Mouse (Mus musculus) forebrain, embryonic 12.5 days (tissue): ENCODE measurements at regions not wholly inside any gene's neighbourhood (a gene's known extent, or its start where the extent isn't known, plus 50 kb on each side); places are given as distances from the start of the nearest gene placed in this dataset.

Source experiments
- ATAC-seq: fragments of 200-750 bp; cut with Nextera tagmentation; 2 replicates; pipeline ENCODE4 v1.8.0; 2017; ENCODE audit warnings: moderate TSS enrichment; ENCODE audit not compliant: low FRiP score
- H3K27ac ChIP-seq: fragments of 300-500 bp; sonication (generic); 2 replicates; pipeline ENCODE4 v1.5.1; 2016; ENCODE audit warnings: mild to moderate bottlenecking
- H3K27me3 ChIP-seq: fragments of 300-500 bp; sonication (generic); 2 replicates; pipeline ENCODE4 v1.6.1; 2016; ENCODE audit warnings: mild to moderate bottlenecking
- H3K36me3 ChIP-seq: fragments of 300-500 bp; sonication (generic); replicated peaks from 2 replicates; pipeline ENCODE4 v1.6.1; 2016; ENCODE audit warnings: mild to moderate bottlenecking
- H3K4me1 ChIP-seq: fragments of 300-500 bp; sonication (generic); 2 replicates; pipeline ENCODE4 v1.6.1; 2016
- H3K4me2 ChIP-seq: fragments of 300-500 bp; sonication (generic); 2 replicates; pipeline ENCODE4 v1.6.1; 2016; ENCODE audit warnings: mild to moderate bottlenecking, moderate library complexity
- H3K4me3 ChIP-seq: fragments of 300-500 bp; sonication (generic); replicated peaks from 2 replicates; pipeline ENCODE4 v1.5.1; 2016; ENCODE audit warnings: mild to moderate bottlenecking
- H3K9ac ChIP-seq: fragments of 300-500 bp; sonication (generic); 2 replicates; pipeline ENCODE4 v1.6.1; 2016; ENCODE audit warnings: mild to moderate bottlenecking
- H3K9me3 ChIP-seq: fragments of 300-500 bp; sonication (generic); 2 replicates; pipeline ENCODE4 v1.6.1; 2016
- WGBS: fragments of 180-500 bp; shearing (Covaris S2); methylation state at CpG from one replicate; pipeline ENCODE4 v1.1.7; 2016; 5-methylcytosine and 5-hydroxymethylcytosine counted together

- H3K4me3 ChIP-seq, result no peak overlapping the region
- peaks cover 13% of the 10 kb centered on the region for H3K4me1 ChIP-seq
- H3K9me3 ChIP-seq, result no peaks in the 10 kb centered on the region
- no peak overlapping the region for H3K4me2 ChIP-seq
- no peak overlapping the region for H3K9ac ChIP-seq
- ATAC-seq, result no peak
- H3K27me3 ChIP-seq, result no peaks in the 10 kb centered on the region
- H3K27ac ChIP-seq, result no peak overlapping the region
- 52% methylated on average over 4 of the region's 4 CpGs for WGBS
- no peaks in the 10 kb centered on the region for H3K36me3 ChIP-seq
These were observed 116.0 kb upstream of the Slc22a23 start for GRCm38 (mm10) chr13:34460969-34461368.

DNA sequence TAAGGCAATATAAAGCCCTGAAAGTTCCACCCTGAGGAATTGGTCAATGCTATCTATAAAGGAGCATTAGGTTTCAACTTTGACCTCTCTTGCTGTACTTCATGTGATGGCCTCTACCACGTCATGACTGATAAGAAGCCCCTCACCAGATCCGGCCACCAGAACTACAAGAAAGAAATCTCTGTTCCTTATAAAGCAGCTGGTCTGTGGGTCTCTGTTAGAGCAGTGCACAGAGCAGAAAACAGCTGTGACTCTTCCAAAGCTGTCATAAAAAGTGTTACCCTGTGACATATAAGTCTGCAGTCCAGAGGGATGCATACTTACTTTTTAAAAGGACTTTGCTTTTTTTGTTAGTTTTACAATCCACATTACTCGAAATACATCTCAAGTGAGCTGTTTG lies 111.1 kb upstream of the Slc22a23 start:
- WGBS, result 80% methylated on average over 3 of the region's 3 CpGs
- Histone ChIP-seq H3K4me1 (no peaks in the 10 kb centered on the region), H3K4me3 (no peak overlapping the region), H3K27ac (no peak overlapping the region), H3K4me2 (no peak overlapping the region), H3K27me3 (no peaks in the 10 kb centered on the region), H3K36me3 (no peaks in the 10 kb centered on the region), H3K9me3 (no peaks in the 10 kb centered on the region), H3K9ac (no peak overlapping the region)
- ATAC-seq, result no peak

- peaks cover 4% of the 10 kb centered on the region; the same call in 1 of the 2 replicates for H3K4me1 ChIP-seq
- no peak overlapping the region for H3K4me2 ChIP-seq
- H3K9me3 ChIP-seq, result no peaks in the 10 kb centered on the region
- H3K36me3 ChIP-seq, result no peaks in the 10 kb centered on the region
- H3K4me3 ChIP-seq, result no peak overlapping the region
- no peaks in the 10 kb centered on the region for H3K27me3 ChIP-seq
- H3K27ac ChIP-seq, result no peak overlapping the region
- no peak for ATAC-seq
- H3K9ac ChIP-seq, result no peak overlapping the region
These were observed 101.8 kb upstream of the Slc22a23 start for GRCm38 (mm10) chr13:34446806-34447205.

DNA sequence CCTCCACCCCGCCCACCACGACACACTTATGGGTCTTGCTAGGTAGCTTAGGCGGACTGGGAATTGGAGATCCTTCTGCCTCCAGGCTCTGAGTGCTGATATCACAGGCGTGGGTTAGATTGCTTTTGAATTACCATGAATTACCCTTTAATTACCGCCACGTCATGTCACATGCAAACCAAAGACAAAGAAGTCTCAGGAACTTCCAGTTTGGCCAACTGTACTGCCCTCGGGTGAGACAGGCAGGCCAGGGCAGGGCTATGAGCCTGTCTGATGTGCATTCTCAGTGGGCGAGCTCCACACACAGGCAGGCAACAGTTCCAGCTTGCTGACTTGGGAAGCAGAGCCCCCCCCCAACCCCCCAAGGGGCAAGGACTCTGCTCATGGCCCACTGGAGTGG lies 101.3 kb upstream of the Slc22a23 start:
- Histone ChIP-seq H3K4me2 (no peak overlapping the region), H3K4me1 (peaks cover 4% of the 10 kb centered on the region), H3K27me3 (no peaks in the 10 kb centered on the region), H3K9ac (no peak overlapping the region), H3K36me3 (no peaks in the 10 kb centered on the region), H3K9me3 (no peaks in the 10 kb centered on the region), H3K27ac (no peak overlapping the region), H3K4me3 (no peak overlapping the region)
- WGBS, result 77% methylated on average over 8 of the region's 8 CpGs
- ATAC-seq, result no peak

- H3K36me3 ChIP-seq, result no peaks in the 10 kb centered on the region
- 42% methylated on average over 1 of the region's 1 CpGs for WGBS
- no peak overlapping the region for H3K4me2 ChIP-seq
- H3K4me3 ChIP-seq, result no peak overlapping the region
- peaks cover 9% of the 10 kb centered on the region for H3K4me1 ChIP-seq
- H3K9me3 ChIP-seq, result no peaks in the 10 kb centered on the region
- no peak overlapping the region for H3K27ac ChIP-seq
- no peak for ATAC-seq
- H3K27me3 ChIP-seq, result no peaks in the 10 kb centered on the region
- H3K9ac ChIP-seq, result no peak overlapping the region
These were observed 96.4 kb upstream of the Slc22a23 start for GRCm38 (mm10) chr13:34441347-34441746.

GRCm38 (mm10) chr13:34427527-34427926 lies 82.5 kb upstream of the Slc22a23 start:
- no peak overlapping the region for H3K27ac ChIP-seq
- no peaks in the 10 kb centered on the region for H3K9me3 ChIP-seq
- no peak overlapping the region for H3K4me3 ChIP-seq
- no peak for ATAC-seq
- H3K4me2 ChIP-seq, result no peak overlapping the region
- H3K36me3 ChIP-seq, result no peaks in the 10 kb centered on the region
- no peak overlapping the region for H3K9ac ChIP-seq
- H3K27me3 ChIP-seq, result no peaks in the 10 kb centered on the region
- no peaks in the 10 kb centered on the region for H3K4me1 ChIP-seq
- 96% methylated on average over 1 of the region's 1 CpGs for WGBS

DNA sequence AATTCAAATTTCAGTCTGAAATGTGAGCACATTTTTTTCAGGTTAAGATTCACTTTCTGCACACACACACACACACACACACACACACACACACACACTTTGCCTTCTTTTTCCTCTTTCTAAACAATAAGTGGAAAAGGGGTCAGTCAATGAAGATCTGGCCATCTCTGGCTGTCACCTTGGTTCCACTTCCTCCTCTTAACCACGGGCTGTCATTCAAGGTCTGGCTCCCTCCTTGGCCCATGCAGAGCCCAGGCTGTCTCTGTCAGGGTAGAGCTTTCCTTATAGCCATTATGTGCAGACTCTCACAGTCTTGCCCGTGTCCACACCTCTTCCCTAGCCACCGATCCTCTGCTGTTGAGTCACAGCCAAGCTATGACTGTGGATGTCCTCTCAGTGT lies 79.9 kb upstream of the Slc22a23 start:
- no peak for ATAC-seq
- Histone ChIP-seq H3K4me3 (no peak overlapping the region), H3K27ac (no peak overlapping the region), H3K4me1 (no peaks in the 10 kb centered on the region), H3K27me3 (no peaks in the 10 kb centered on the region), H3K9me3 (no peaks in the 10 kb centered on the region), H3K9ac (no peak overlapping the region), H3K4me2 (no peak overlapping the region), H3K36me3 (no peaks in the 10 kb centered on the region)
- 81% methylated on average over 3 of the region's 3 CpGs for WGBS

- Histone ChIP-seq H3K9me3 (no peaks in the 10 kb centered on the region), H3K27ac (no peak overlapping the region), H3K4me3 (no peak overlapping the region), H3K4me2 (no peak overlapping the region), H3K27me3 (no peaks in the 10 kb centered on the region), H3K9ac (no peak overlapping the region), H3K36me3 (no peaks in the 10 kb centered on the region), H3K4me1 (no peaks in the 10 kb centered on the region)
- no peak for ATAC-seq
- WGBS, result 76% methylated on average over 3 of the region's 3 CpGs
These were observed 76.7 kb upstream of the Slc22a23 start for GRCm38 (mm10) chr13:34421644-34422043.

- Histone ChIP-seq H3K9me3 (no peaks in the 10 kb centered on the region), H3K4me3 (no peak overlapping the region), H3K27ac (no peak overlapping the region), H3K4me2 (no peak overlapping the region), H3K27me3 (no peaks in the 10 kb centered on the region), H3K9ac (no peak overlapping the region), H3K4me1 (no peaks in the 10 kb centered on the region), H3K36me3 (no peaks in the 10 kb centered on the region)
- ATAC-seq, result no peak
- WGBS, result 83% methylated on average over 8 of the region's 8 CpGs
These were observed 75.6 kb upstream of the Slc22a23 start for GRCm38 (mm10) chr13:34420341-34421156.

GRCm38 (mm10) chr13:34419061-34419460 lies 74.1 kb upstream of the Slc22a23 start:
- Histone ChIP-seq H3K9me3 (no peaks in the 10 kb centered on the region), H3K4me1 (no peaks in the 10 kb centered on the region), H3K27ac (no peak overlapping the region), H3K4me2 (no peak overlapping the region), H3K4me3 (no peak overlapping the region), H3K36me3 (no peaks in the 10 kb centered on the region), H3K9ac (no peak overlapping the region), H3K27me3 (no peaks in the 10 kb centered on the region)
- WGBS, result 85% methylated on average over 3 of the region's 3 CpGs
- no peak for ATAC-seq

DNA sequence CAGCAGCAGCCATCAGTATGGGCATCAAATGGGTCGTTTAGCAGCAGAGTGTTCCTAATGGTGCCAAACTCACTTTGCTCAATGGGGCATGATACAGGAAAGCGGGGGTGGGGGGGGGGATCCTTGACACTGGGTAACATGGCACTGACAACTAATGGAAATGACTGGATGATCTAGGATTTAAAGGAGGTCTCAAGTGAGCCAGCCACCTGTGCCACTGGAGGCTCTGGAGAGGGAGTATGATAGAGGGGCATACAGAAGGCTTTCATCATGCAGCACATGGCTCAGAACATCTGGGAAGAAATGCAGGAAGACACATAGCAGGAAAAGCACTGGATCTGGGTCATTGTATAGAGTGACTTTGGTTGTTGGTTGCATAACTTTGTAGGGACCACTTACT lies 71.6 kb upstream of the Slc22a23 start:
- H3K4me2 ChIP-seq, result no peak overlapping the region
- no peak overlapping the region for H3K27ac ChIP-seq
- no peaks in the 10 kb centered on the region for H3K4me1 ChIP-seq
- no peak overlapping the region for H3K4me3 ChIP-seq
- no peak overlapping the region for H3K9ac ChIP-seq
- H3K9me3 ChIP-seq, result no peaks in the 10 kb centered on the region
- ATAC-seq, result no peak
- no peaks in the 10 kb centered on the region for H3K36me3 ChIP-seq
- no peaks in the 10 kb centered on the region for H3K27me3 ChIP-seq
- WGBS, result 73% methylated on average over 2 of the region's 2 CpGs

- H3K4me2 ChIP-seq, result no peak overlapping the region
- no peak overlapping the region for H3K27ac ChIP-seq
- ATAC-seq, result no peak
- WGBS, result 85% methylated on average over 2 of the region's 2 CpGs
- no peak overlapping the region for H3K4me3 ChIP-seq
- H3K9ac ChIP-seq, result no peak overlapping the region
- H3K36me3 ChIP-seq, result no peaks in the 10 kb centered on the region
- H3K9me3 ChIP-seq, result no peaks in the 10 kb centered on the region
- H3K27me3 ChIP-seq, result no peaks in the 10 kb centered on the region
- no peaks in the 10 kb centered on the region for H3K4me1 ChIP-seq
These were observed 69.6 kb upstream of the Slc22a23 start for GRCm38 (mm10) chr13:34414533-34414932.

DNA sequence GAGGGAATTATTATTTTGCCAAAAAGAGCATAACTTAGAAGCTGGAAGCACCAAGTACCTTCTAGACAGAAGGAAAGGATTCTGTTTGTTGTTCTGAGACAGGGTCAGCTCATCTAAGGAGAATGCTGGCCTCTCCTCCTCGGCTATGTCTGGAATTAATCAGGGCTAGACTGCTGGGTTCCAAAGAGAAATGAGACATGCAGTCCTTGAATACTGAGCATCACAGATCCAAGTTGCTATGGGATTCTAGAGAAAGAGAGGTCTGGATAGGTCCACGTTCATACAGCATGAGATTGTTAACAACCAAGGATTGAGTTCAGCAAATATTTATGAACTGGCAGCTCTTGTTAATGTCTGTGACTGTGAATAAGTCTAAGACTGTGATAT lies 63.7 kb upstream of the Slc22a23 start:
- H3K4me2 ChIP-seq, result no peak overlapping the region
- WGBS, result 59% methylated on average over 2 of the region's 2 CpGs

More for the DNA sequence above, 63.7 kb upstream of the Slc22a23 start:
- no peaks in the 10 kb centered on the region for H3K9me3 ChIP-seq
- H3K36me3 ChIP-seq, result no peaks in the 10 kb centered on the region
- no peaks in the 10 kb centered on the region for H3K27me3 ChIP-seq
- ATAC-seq, result no peak
- H3K27ac ChIP-seq, result no peak overlapping the region
- H3K4me3 ChIP-seq, result no peak overlapping the region
- H3K9ac ChIP-seq, result no peak overlapping the region
- no peaks in the 10 kb centered on the region for H3K4me1 ChIP-seq
